Mouse (Mus musculus) liver, embryonic 14 days (tissue): ENCODE measurements around the gene Adamts4. TPM values are rescaled to one million over a fixed set of nuclear protein-coding genes. Genes with fewer than 3 reads are reported as not detected.

Experiments
- polyA plus RNA-seq: library from polyadenylated mRNA; depleted of rRNA; stranded (reverse); fragments of >200 nt; gene quantifications from 2 replicates; pipeline ENCODE4 v1.2.3, GENCODE M21; 2012; rRNA removed

Adamts4 gene
- polyA plus RNA-seq: 0.18 and 0.24 TPM in 2 replicates

GRCm38 (mm10) chr1:171249913-171250600 is at the start of gene Adamts4:
Gene Adamts4 (plus strand): TSS chr1:171250421.

GRCm38 (mm10) chr1:171213801-171214496 is 36.3 kb upstream of the Adamts4 start, which contains the start of gene Nr1i3:
Gene Nr1i3 (plus strand): TSS chr1:171213970.

GRCm38 (mm10) chr1:171222238-171223155 is 27.7 kb upstream of the Adamts4 start, which contains the start of gene Tomm40l:
Gene Tomm40l (minus strand): TSS chr1:171222514.

GRCm38 (mm10) chr1:171224857-171225256 is 25.4 kb upstream of the Adamts4 start, which contains the start of gene Apoa2:
Gene Apoa2 (plus strand): TSS chr1:171225054.

GRCm38 (mm10) chr1:171234126-171234525 is 16.1 kb upstream of the Adamts4 start, which contains the start of gene Fcer1g:
Gene Fcer1g (minus strand): TSS chr1:171234365.

GRCm38 (mm10) chr1:171250680-171251593 is 716 bp downstream of the Adamts4 start, which contains the start of gene Ndufs2:
Gene Ndufs2 (minus strand): TSS chr1:171251388.

GRCm38 (mm10) chr1:171269848-171270572 is 19.8 kb downstream of the Adamts4 start, which contains the start of gene B4galt3:
Gene B4galt3 (plus strand): TSS chr1:171270328.

GRCm38 (mm10) chr1:171280916-171281527 is 30.8 kb downstream of the Adamts4 start, which contains the start of gene Ppox:
Gene Ppox (minus strand): TSS chr1:171281186.

GRCm38 (mm10) chr1:171287136-171288081 is 37.2 kb downstream of the Adamts4 start, which contains the start of gene Usp21:
Gene Usp21 (minus strand): TSS chr1:171287991.

GRCm38 (mm10) chr1:171294298-171295062 is 44.3 kb downstream of the Adamts4 start, which contains the start of gene Ufc1:
Gene Ufc1 (minus strand): TSS chr1:171295024.

Other genes starting within 250 kb of the Adamts4 start
- gene Fcgr4, start 231.5 kb upstream of the Adamts4 start, polyA plus RNA-seq: 2.2 and 3.8 TPM in 2 replicates
- 14.0 and 18.2 TPM in 2 replicates for gene Fcgr3, start 185.5 kb upstream of the Adamts4 start, polyA plus RNA-seq
- gene Cfap126, start 136.5 kb upstream of the Adamts4 start, polyA plus RNA-seq: 2.0 and 2.2 TPM in 2 replicates
- 101 and 123 TPM in 2 replicates for gene Sdhc, start 99.8 kb upstream of the Adamts4 start, polyA plus RNA-seq
- gene Mpz, start 99.7 kb upstream of the Adamts4 start, polyA plus RNA-seq: 0.08 and 0.11 TPM in 2 replicates
- 1.0 and 1.1 TPM in 2 replicates for gene Pcp4l1, start 54.2 kb upstream of the Adamts4 start, polyA plus RNA-seq
- 0.59 and 0.90 TPM in 2 replicates for gene Nr1i3, start 36.5 kb upstream of the Adamts4 start, polyA plus RNA-seq
- gene Tomm40l, start 27.9 kb upstream of the Adamts4 start, polyA plus RNA-seq: 10.6 and 11.9 TPM in 2 replicates
- 2,548 and 2,817 TPM in 2 replicates for gene Apoa2, start 25.4 kb upstream of the Adamts4 start, polyA plus RNA-seq
- 41.9 and 56.5 TPM in 2 replicates for gene Fcer1g, start 16.1 kb upstream of the Adamts4 start, polyA plus RNA-seq
- gene Ndufs2, start 967 bp downstream of the Adamts4 start, polyA plus RNA-seq: 80.1 and 91.3 TPM in 2 replicates
- gene B4galt3, start 19.9 kb downstream of the Adamts4 start, polyA plus RNA-seq: 12.0 and 15.2 TPM in 2 replicates
- gene Ppox, start 30.8 kb downstream of the Adamts4 start, polyA plus RNA-seq: 138 and 165 TPM in 2 replicates
- gene Usp21, start 37.6 kb downstream of the Adamts4 start, polyA plus RNA-seq: 16.5 and 19.1 TPM in 2 replicates
- 21.5 and 27.7 TPM in 2 replicates for gene Ufc1, start 44.6 kb downstream of the Adamts4 start, polyA plus RNA-seq
- 15.6 and 18.6 TPM in 2 replicates for gene Dedd, start 78.7 kb downstream of the Adamts4 start, polyA plus RNA-seq
- gene Nit1, start 95.2 kb downstream of the Adamts4 start, polyA plus RNA-seq: 20.0 and 23.2 TPM in 2 replicates
- gene Pfdn2, start 95.2 kb downstream of the Adamts4 start, polyA plus RNA-seq: 41.8 and 44.2 TPM in 2 replicates
- 0.23 and 0.24 TPM in 2 replicates for gene Klhdc9, start 110.4 kb downstream of the Adamts4 start, polyA plus RNA-seq
- 0.06 and 0.21 TPM in 2 replicates for gene Nectin4, start 119.7 kb downstream of the Adamts4 start, polyA plus RNA-seq
- gene Arhgap30, start 138.5 kb downstream of the Adamts4 start, polyA plus RNA-seq: 2.7 and 3.5 TPM in 2 replicates
- gene Usf1, start 160.9 kb downstream of the Adamts4 start, polyA plus RNA-seq: 13.6 and 16.4 TPM in 2 replicates
- gene Tstd1, start 168.5 kb downstream of the Adamts4 start, polyA plus RNA-seq: 0.86 and 0.90 TPM in 2 replicates
- 12.0 and 13.4 TPM in 2 replicates for gene F11r, start 187.1 kb downstream of the Adamts4 start, polyA plus RNA-seq